Mouse (Mus musculus): Measurements from ENCODE around the gene Stx18.

The Stx18 gene

GRCm38 (mm10) chr5:38129339-38129738 lies 90.8 kb downstream of the Stx18 start:
- no peak for DNase-seq (ENCODE audit: low read depth, low spot score)

GRCm38 (mm10) chr5:38136247-38136646 lies 97.7 kb downstream of the Stx18 start:
- no peak for DNase-seq (ENCODE audit: low read depth, low spot score)

DNA sequence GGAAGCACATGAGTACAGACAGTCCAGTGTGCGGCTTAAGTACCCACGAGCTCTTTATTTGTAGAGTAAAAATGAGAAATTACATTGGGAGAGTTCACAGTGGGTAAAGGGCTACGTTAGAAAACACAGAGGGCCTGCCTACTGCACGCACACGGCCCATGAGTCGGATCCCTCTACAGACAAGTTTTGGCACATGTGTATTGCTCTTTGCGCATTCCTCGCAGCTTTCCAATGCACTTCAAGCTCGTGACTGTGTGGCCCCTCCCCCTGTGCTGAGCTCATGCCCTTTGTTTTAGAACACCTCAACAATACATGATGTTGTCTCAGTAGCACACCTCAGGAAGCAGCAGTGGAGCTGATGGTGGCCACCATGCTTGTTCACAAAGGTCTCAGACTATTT lies 98.6 kb downstream of the Stx18 start:
- no peak for DNase-seq (ENCODE audit: low read depth, low spot score)

DNA sequence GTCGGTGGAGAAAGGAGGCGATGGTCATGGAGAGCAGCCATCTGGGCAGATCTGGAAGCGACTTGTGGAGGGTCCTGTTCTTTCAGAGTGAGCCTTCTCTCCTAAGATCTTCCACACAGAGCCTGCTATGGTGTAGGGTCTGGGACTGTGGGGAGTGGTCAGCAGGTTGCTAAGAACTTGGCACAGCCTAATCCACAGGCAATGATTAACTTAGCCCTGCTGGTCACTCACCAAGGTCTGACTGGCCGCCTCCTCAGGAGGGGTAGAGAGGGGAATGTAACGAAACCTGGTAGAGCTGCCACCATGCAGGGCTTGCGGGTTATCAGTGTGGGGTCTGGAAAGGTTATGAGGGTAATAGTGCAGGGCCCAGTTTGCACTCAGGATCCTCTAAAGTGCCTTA lies 102.4 kb downstream of the Stx18 start:
- DNase-seq (ENCODE audit: low read depth, low spot score), result no peak

- DNase-seq (ENCODE audit: low read depth, low spot score), result no peak
These were observed 108.0 kb downstream of the Stx18 start for GRCm38 (mm10) chr5:38146524-38146923.

DNA sequence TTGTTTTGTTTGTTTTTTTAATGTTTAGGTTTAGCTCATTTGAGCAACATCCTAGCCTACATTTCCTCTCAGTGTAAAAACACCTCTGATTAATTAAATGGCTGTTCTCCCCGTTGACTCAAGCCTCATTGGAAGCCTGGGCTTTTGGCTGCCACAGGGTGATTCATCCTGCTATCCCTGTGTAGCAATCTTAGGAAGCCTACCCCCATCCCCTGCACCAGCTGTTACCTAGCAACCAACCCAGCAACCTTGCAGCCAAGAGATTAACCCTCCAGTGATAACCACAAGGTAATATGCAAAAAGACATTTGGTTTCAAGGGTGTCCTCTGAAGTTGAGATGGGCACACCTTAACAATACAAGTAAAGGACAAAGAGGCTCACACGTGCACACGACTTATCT lies 112.7 kb downstream of the Stx18 start:
- no peak for DNase-seq (ENCODE audit: low read depth, low spot score)

DNA sequence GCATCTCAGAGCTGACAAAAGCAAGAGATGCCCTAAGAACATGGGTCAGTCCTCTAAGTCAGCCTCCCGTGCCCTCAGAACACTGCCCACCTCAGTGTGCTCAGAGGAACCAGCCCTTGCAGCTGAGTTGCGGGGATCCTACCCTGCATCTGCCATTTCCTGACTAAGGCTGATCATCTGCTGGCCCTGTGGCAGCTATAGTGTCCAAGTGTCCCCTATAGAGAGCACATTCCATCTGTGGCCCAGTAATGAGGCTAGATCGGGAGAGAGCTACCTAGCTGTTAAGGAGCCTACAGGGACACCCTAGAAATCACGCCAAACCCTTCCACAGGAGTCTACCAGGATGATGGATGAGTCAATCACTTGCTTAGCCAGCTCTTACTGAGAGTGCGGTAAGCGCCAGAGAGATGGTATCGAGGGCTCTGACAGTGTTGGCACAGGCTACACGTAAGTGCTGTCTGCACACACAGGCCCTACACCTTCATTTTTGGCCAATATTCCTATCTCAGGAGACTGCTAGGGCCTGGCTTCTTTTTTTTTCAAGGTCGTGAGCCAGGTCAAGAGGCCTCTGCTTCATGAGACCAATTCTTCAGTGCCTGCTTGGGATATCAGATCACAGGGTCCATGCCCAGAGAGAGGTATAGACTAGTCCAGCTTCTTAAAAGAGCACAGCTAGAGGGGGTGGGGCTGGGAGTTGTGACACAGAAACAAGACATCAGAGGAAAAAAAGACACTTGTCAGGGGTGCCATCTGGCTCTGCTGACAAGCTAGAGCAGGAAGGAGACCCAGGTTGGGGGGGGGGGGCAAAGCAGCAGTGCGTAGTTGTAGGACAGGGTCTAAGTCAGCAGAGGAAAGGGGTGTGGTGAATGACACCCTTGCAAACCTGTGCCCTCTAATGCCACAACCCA lies 113.9 kb downstream of the Stx18 start:
- DNase-seq (ENCODE audit: low read depth, low spot score), result no peak

- DNase-seq (ENCODE audit: low read depth, low spot score), result no peak
These were observed 115.1 kb downstream of the Stx18 start for GRCm38 (mm10) chr5:38153636-38154035.

- no peak for DNase-seq (ENCODE audit: low read depth, low spot score)
These were observed 119.0 kb downstream of the Stx18 start for GRCm38 (mm10) chr5:38157481-38158020.

- peak; percentile 72 for DNase-seq (ENCODE audit: low read depth, low spot score)
These were observed 120.0 kb downstream of the Stx18 start for GRCm38 (mm10) chr5:38158501-38158946.

DNA sequence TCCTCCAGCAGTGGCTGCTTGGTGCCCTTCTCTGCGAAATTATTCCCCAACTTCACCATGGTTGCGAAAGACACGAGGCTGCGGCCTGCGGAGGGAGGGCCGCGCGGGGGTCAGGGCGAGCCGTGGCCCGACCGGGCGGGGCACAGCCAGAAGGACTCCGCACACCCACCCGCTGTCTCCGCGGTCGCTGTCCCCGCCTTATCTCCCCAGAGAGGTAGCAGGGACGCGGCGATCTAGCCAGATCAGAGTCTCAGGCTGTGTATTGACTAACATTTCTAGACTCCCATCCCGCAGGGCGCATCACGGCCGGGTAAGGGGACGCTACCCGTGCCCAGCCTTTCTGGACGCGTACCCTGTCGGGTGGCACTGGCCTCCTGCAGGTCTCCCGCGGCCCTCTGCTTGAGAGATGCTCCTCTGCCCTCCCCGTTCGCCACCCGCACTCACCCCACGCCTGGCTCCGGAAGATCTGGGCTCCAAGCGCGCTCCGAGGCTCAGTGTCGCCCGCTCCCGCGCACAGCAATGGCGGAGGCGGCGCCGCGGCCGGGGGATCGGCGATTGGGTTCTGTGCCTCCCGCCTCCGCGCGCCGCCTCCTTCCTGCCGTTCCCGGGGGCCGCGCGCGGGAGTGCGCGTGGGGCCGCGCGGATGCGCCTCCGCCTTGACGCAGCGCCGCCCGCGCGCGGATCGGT lies 120.5 kb downstream of the Stx18 start:
- DNase-seq (ENCODE audit: low read depth, low spot score), result peak; percentile 84

DNA sequence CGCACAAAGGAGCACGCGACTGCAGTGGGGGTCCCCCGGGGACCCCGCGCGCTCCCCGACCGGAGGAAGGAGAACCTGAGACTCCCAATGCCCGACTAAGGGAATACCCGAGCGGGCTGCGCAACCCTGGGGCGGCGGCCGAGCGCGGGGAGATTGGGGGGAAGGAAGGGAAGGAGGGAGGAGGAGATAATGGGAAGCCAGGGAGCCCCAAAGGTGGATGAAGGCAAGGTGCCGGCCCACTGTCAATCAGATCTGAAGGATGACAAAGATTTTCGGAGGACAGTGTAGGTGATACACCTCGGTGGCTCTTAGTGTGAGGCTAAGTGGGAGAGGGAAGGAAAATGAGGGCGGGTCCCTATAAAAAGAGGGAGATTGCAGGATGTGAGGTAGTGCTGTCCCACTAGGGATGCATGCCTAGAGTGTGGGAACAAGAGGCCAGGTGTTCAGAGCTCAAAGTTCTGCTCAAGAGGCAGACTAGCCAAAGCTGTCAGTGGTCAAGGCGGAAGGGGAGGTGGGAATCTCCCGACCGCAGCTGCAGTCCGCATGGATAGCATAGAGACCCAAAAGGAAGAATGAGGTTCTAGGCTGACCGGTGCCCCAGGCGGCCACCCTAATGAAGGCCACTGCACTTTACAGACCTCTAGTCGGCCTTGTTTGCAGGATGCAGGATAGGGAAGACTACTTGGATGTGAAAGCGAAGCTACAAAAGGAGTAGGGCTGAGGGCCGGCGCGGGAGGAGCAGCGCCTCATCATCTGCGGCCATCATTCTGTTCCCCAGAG lies 121.3 kb downstream of the Stx18 start, which contains the start of gene Nsg1:
Gene Nsg1, minus strand, starts transcription at position 274 of the 780 bp plus-strand sequence.
- peak; percentile 36 for DNase-seq (ENCODE audit: low read depth, low spot score)

- no peak for DNase-seq (ENCODE audit: low read depth, low spot score)
These were observed 130.0 kb downstream of the Stx18 start for GRCm38 (mm10) chr5:38168497-38168896.

- DNase-seq (ENCODE audit: low read depth, low spot score), result no peak
These were observed 135.2 kb downstream of the Stx18 start for GRCm38 (mm10) chr5:38173766-38174165.

- no peak for DNase-seq (ENCODE audit: low read depth, low spot score)
These were observed 135.8 kb downstream of the Stx18 start for GRCm38 (mm10) chr5:38174256-38174912.

GRCm38 (mm10) chr5:38184688-38185285 lies 146.2 kb downstream of the Stx18 start:
- DNase-seq (ENCODE audit: low read depth, low spot score), result no peak

- no peak for DNase-seq (ENCODE audit: low read depth, low spot score)
These were observed 148.5 kb downstream of the Stx18 start for GRCm38 (mm10) chr5:38187006-38187405.
